Mouse (Mus musculus): ENCODE measurements around the gene Plcb2. TPM values are rescaled to one million over a fixed set of nuclear protein-coding genes. Genes with fewer than 3 reads are reported as not detected.
A peak's percentile ranks its signal among the peaks of the same experiment; 100 is the strongest.

Gene Plcb2
- polyA plus RNA-seq, 1 experiment from 2014 or later: 1.5 TPM

GRCm38 (mm10) chr2:118674500-118674899, 53.7 kb downstream of the Plcb2 start:
- Histone ChIP-seq H3K36me3 (no peaks in the 10 kb centered on the region), H3K27me3 (replicated peaks) (peaks cover 51% of the 10 kb centered on the region), H3K9ac (no peak overlapping the region), H3K4me1 (peaks cover 14% of the 10 kb centered on the region; the same call in 1 of the 2 replicates), H3K4me3 (replicated peaks) (no peak overlapping the region), H3K9me3 (no peaks in the 10 kb centered on the region), H3K27ac (no peak overlapping the region), H3K4me2 (no peak overlapping the region)
- ATAC-seq (ENCODE audit: insufficient read depth, low FRiP score, low read depth): no peak
- 22% methylated on average over 7 of the region's 7 CpGs for WGBS

- Histone ChIP-seq H3K4me2 (no peak overlapping the region), H3K9me3 (no peaks in the 10 kb centered on the region), H3K4me1 (peaks cover 14% of the 10 kb centered on the region; the same call in 1 of the 2 replicates), H3K27ac (no peak overlapping the region), H3K27me3 (replicated peaks) (peaks cover 50% of the 10 kb centered on the region), H3K9ac (no peak overlapping the region), H3K4me3 (replicated peaks) (no peak overlapping the region), H3K36me3 (no peaks in the 10 kb centered on the region)
- WGBS: 24% methylated on average over 15 of the region's 15 CpGs
- ATAC-seq (ENCODE audit: insufficient read depth, low FRiP score, low read depth): no peak
Observed at GRCm38 (mm10) chr2:118673686-118674465, 54.4 kb downstream of the Plcb2 start.

- Histone ChIP-seq H3K4me2 (no peak overlapping the region), H3K27ac (no peak overlapping the region), H3K4me1 (peaks cover 4% of the 10 kb centered on the region; the same call in 1 of the 2 replicates), H3K36me3 (no peaks in the 10 kb centered on the region), H3K9ac (no peak overlapping the region), H3K4me3 (replicated peaks) (no peak overlapping the region), H3K27me3 (replicated peaks) (peaks cover 29% of the 10 kb centered on the region), H3K9me3 (no peaks in the 10 kb centered on the region)
- no peak for ATAC-seq (ENCODE audit: insufficient read depth, low FRiP score, low read depth)
- 68% methylated on average over 1 of the region's 1 CpGs for WGBS
Observed at GRCm38 (mm10) chr2:118671728-118672127, 56.5 kb downstream of the Plcb2 start.

- WGBS: 46% methylated on average over 2 of the region's 2 CpGs
- ATAC-seq (ENCODE audit: insufficient read depth, low FRiP score, low read depth): no peak
- Histone ChIP-seq H3K27me3 (replicated peaks) (peaks cover 12% of the 10 kb centered on the region), H3K4me2 (no peak overlapping the region), H3K4me3 (replicated peaks) (no peak overlapping the region), H3K9ac (no peak overlapping the region), H3K9me3 (no peaks in the 10 kb centered on the region), H3K27ac (no peak overlapping the region), H3K36me3 (no peaks in the 10 kb centered on the region), H3K4me1 (0 out of 2 replicates have a peak, but pooled peaks cover 5% of the 10 kb centered on the region)
Observed at GRCm38 (mm10) chr2:118669785-118670184, 58.5 kb downstream of the Plcb2 start.

- Histone ChIP-seq H3K9me3 (no peaks in the 10 kb centered on the region), H3K27ac (no peak overlapping the region), H3K27me3 (replicated peaks) (0 out of 2 replicates have a peak, but pooled peaks cover 7% of the 10 kb centered on the region), H3K9ac (no peak overlapping the region), H3K4me3 (replicated peaks) (no peak overlapping the region), H3K4me2 (no peak overlapping the region), H3K36me3 (no peaks in the 10 kb centered on the region), H3K4me1 (0 out of 2 replicates have a peak, but pooled peaks cover 6% of the 10 kb centered on the region)
- 63% methylated on average over 6 of the region's 6 CpGs for WGBS
- ATAC-seq (ENCODE audit: insufficient read depth, low FRiP score, low read depth): no peak
Observed at GRCm38 (mm10) chr2:118669245-118669644, 59.0 kb downstream of the Plcb2 start.

- WGBS: 53% methylated on average over 5 of the region's 5 CpGs
- Histone ChIP-seq H3K9me3 (no peaks in the 10 kb centered on the region), H3K36me3 (no peaks in the 10 kb centered on the region), H3K9ac (no peak overlapping the region), H3K27ac (no peak overlapping the region), H3K4me1 (peaks cover 22% of the 10 kb centered on the region), H3K4me3 (replicated peaks) (no peak overlapping the region), H3K27me3 (replicated peaks) (peaks cover 12% of the 10 kb centered on the region; the same call in 1 of the 2 replicates), H3K4me2 (no peak overlapping the region)
- no peak for ATAC-seq (ENCODE audit: insufficient read depth, low FRiP score, low read depth)
Observed at GRCm38 (mm10) chr2:118667181-118667580, 61.1 kb downstream of the Plcb2 start.

GRCm38 (mm10) chr2:118665616-118666015, 62.6 kb downstream of the Plcb2 start:
- Histone ChIP-seq H3K36me3 (no peaks in the 10 kb centered on the region), H3K4me3 (replicated peaks) (no peak overlapping the region), H3K9ac (no peak overlapping the region), H3K4me2 (no peak overlapping the region), H3K4me1 (peaks cover 22% of the 10 kb centered on the region), H3K27me3 (replicated peaks) (peaks cover 12% of the 10 kb centered on the region; the same call in 1 of the 2 replicates), H3K27ac (no peak overlapping the region), H3K9me3 (no peaks in the 10 kb centered on the region)
- 86% methylated on average over 4 of the region's 4 CpGs for WGBS
- no peak for ATAC-seq (ENCODE audit: insufficient read depth, low FRiP score, low read depth)

- Histone ChIP-seq H3K4me1 (peaks cover 22% of the 10 kb centered on the region), H3K36me3 (no peaks in the 10 kb centered on the region), H3K27ac (no peak overlapping the region), H3K9ac (no peak overlapping the region), H3K4me2 (no peak overlapping the region), H3K4me3 (replicated peaks) (no peak overlapping the region), H3K9me3 (no peaks in the 10 kb centered on the region), H3K27me3 (replicated peaks) (peaks cover 12% of the 10 kb centered on the region; the same call in 1 of the 2 replicates)
- no peak for ATAC-seq (ENCODE audit: insufficient read depth, low FRiP score, low read depth)
- WGBS: 41% methylated on average over 3 of the region's 3 CpGs
Observed at GRCm38 (mm10) chr2:118664975-118665516, 63.2 kb downstream of the Plcb2 start.

- WGBS: 53% methylated on average over 19 of the region's 19 CpGs
- peak overlapping the region; percentile 81 for H3K4me2 ChIP-seq
- H3K4me3 ChIP-seq (replicated peaks): peak overlapping the region; percentile 40
- peaks cover 29% of the 10 kb centered on the region for H3K4me1 ChIP-seq
- H3K27ac ChIP-seq: peak overlapping the region; percentile 80
- no peaks in the 10 kb centered on the region for H3K9me3 ChIP-seq
- peaks cover 12% of the 10 kb centered on the region; the same call in 1 of the 2 replicates for H3K27me3 ChIP-seq (replicated peaks)
- peak; percentile 76 for ATAC-seq (ENCODE audit: insufficient read depth, low FRiP score, low read depth)
- no peaks in the 10 kb centered on the region for H3K36me3 ChIP-seq
- no peak overlapping the region for H3K9ac ChIP-seq
Observed at GRCm38 (mm10) chr2:118663804-118664766, 64.2 kb downstream of the Plcb2 start.

- Histone ChIP-seq H3K36me3 (no peaks in the 10 kb centered on the region), H3K27ac (peak within 1 kb of the TSS; percentile 80), H3K4me3 (replicated peaks) (peak within 1 kb of the TSS; percentile 40), H3K4me2 (peak within 1 kb of the TSS; percentile 81), H3K9ac (peak within 1 kb of the TSS; percentile 33; the same call in 1 of the 2 replicates), H3K27me3 (replicated peaks) (peaks cover 12% of the 10 kb centered on the region; the same call in 1 of the 2 replicates), H3K4me1 (peaks cover 34% of the 10 kb centered on the region), H3K9me3 (no peaks in the 10 kb centered on the region)
- no peak for ATAC-seq (ENCODE audit: insufficient read depth, low FRiP score, low read depth)
- 6% methylated on average over 37 of the region's 37 CpGs for WGBS
Observed at GRCm38 (mm10) chr2:118662902-118663803, 65.1 kb downstream of the Plcb2 start, which contains the start of gene Pak6. Pak6 (plus strand) TSS chr2:118663303.
